Mouse (Mus musculus): ENCODE results near the gene Ccdc127. TPM values are rescaled to one million over a fixed set of nuclear protein-coding genes. Genes with fewer than 3 reads are reported as not detected.
A peak's percentile ranks its signal among the peaks of the same experiment; 100 is the strongest.

Gene Ccdc127
- polyA plus RNA-seq, 1 experiment from 2014 or later, result 53.7 TPM

- Histone ChIP-seq H3K9me3 (ENCODE audit: control insufficient read depth, low read length) (no peaks in the 10 kb centered on the region), H3K27me3 (replicated peaks; ENCODE audit: control insufficient read depth, insufficient read depth, low read length) (no peaks in the 10 kb centered on the region), H3K4me2 (no peak within 1 kb of the TSS), H3K9ac (ENCODE audit: low read depth, low read length) (no peak within 1 kb of the TSS), H3K27ac (ENCODE audit: low read depth, low read length) (no peak within 1 kb of the TSS), H3K36me3 (ENCODE audit: control insufficient read depth, insufficient read depth, low read length) (no peaks in the 10 kb centered on the region), H3K4me3 (ENCODE audit: low read depth, low read length) (no peak within 1 kb of the TSS), H3K4me1 (replicated peaks; ENCODE audit: control insufficient read depth, insufficient read depth, low read length) (no peaks in the 10 kb centered on the region)
- DNase-seq (ENCODE audit: low spot score), result no peak
- 85% methylated on average over 8 of the region's 8 CpGs for WGBS
- ATAC-seq (replicated peaks; ENCODE audit: low FRiP score), result no peak
Observed at GRCm38 (mm10) chr13:74363859-74364235, 13.7 kb downstream of the Ccdc127 start, which contains the start of gene Lrrc14b. TSS of gene Lrrc14b (minus strand) at chr13:74364005.

GRCm38 (mm10) chr13:74381533-74382276 lies 31.6 kb downstream of the Ccdc127 start:
- 69% methylated on average over 10 of the region's 10 CpGs for WGBS
- H3K9ac ChIP-seq (ENCODE audit: low read depth, low read length), result no peak overlapping the region
- no peak overlapping the region for H3K4me3 ChIP-seq (ENCODE audit: low read depth, low read length)
- ATAC-seq (replicated peaks; ENCODE audit: low FRiP score) (no peak), DNase-seq (ENCODE audit: low spot score) (no peak)
- H3K4me2 ChIP-seq, result no peak overlapping the region
- H3K9me3 ChIP-seq (ENCODE audit: control insufficient read depth, low read length), result no peaks in the 10 kb centered on the region
- no peaks in the 10 kb centered on the region for H3K4me1 ChIP-seq (replicated peaks; ENCODE audit: control insufficient read depth, insufficient read depth, low read length)
- no peaks in the 10 kb centered on the region for H3K36me3 ChIP-seq (ENCODE audit: control insufficient read depth, insufficient read depth, low read length)
- H3K27me3 ChIP-seq (replicated peaks; ENCODE audit: control insufficient read depth, insufficient read depth, low read length), result no peaks in the 10 kb centered on the region
- H3K27ac ChIP-seq (ENCODE audit: low read depth, low read length), result no peak overlapping the region

GRCm38 (mm10) chr13:74382289-74382688 lies 32.2 kb downstream of the Ccdc127 start:
- DNase-seq (ENCODE audit: low spot score) (no peak), ATAC-seq (replicated peaks; ENCODE audit: low FRiP score) (no peak)
- Histone ChIP-seq H3K4me2 (no peak overlapping the region), H3K27me3 (replicated peaks; ENCODE audit: control insufficient read depth, insufficient read depth, low read length) (no peaks in the 10 kb centered on the region), H3K36me3 (ENCODE audit: control insufficient read depth, insufficient read depth, low read length) (no peaks in the 10 kb centered on the region), H3K4me1 (replicated peaks; ENCODE audit: control insufficient read depth, insufficient read depth, low read length) (no peaks in the 10 kb centered on the region), H3K4me3 (ENCODE audit: low read depth, low read length) (no peak overlapping the region), H3K9me3 (ENCODE audit: control insufficient read depth, low read length) (no peaks in the 10 kb centered on the region), H3K27ac (ENCODE audit: low read depth, low read length) (no peak overlapping the region), H3K9ac (ENCODE audit: low read depth, low read length) (no peak overlapping the region)
- whole genome bisulfite sequencing, result 69% methylated on average over 3 of the region's 3 CpGs

- Histone ChIP-seq H3K4me1 (replicated peaks; ENCODE audit: control insufficient read depth, insufficient read depth, low read length) (no peaks in the 10 kb centered on the region), H3K36me3 (ENCODE audit: control insufficient read depth, insufficient read depth, low read length) (no peaks in the 10 kb centered on the region), H3K4me3 (ENCODE audit: low read depth, low read length) (peak overlapping the region; percentile 54), H3K4me2 (peak overlapping the region; percentile 59), H3K27me3 (replicated peaks; ENCODE audit: control insufficient read depth, insufficient read depth, low read length) (no peaks in the 10 kb centered on the region), H3K27ac (ENCODE audit: low read depth, low read length) (no peak overlapping the region), H3K9ac (ENCODE audit: low read depth, low read length) (no peak overlapping the region), H3K9me3 (ENCODE audit: control insufficient read depth, low read length) (no peaks in the 10 kb centered on the region)
- ATAC-seq (replicated peaks; ENCODE audit: low FRiP score) (no peak), DNase-seq (ENCODE audit: low spot score) (no peak)
- WGBS, result 56% methylated on average over 6 of the region's 6 CpGs
Observed at GRCm38 (mm10) chr13:74389730-74390129, 39.6 kb downstream of the Ccdc127 start.

- Histone ChIP-seq H3K4me2 (peak within 1 kb of the TSS; percentile 59), H3K4me3 (ENCODE audit: low read depth, low read length) (peak within 1 kb of the TSS; percentile 54), H3K9me3 (ENCODE audit: control insufficient read depth, low read length) (no peaks in the 10 kb centered on the region), H3K27ac (ENCODE audit: low read depth, low read length) (no peak within 1 kb of the TSS), H3K9ac (ENCODE audit: low read depth, low read length) (peak within 1 kb of the TSS; percentile 55), H3K4me1 (replicated peaks; ENCODE audit: control insufficient read depth, insufficient read depth, low read length) (no peaks in the 10 kb centered on the region), H3K36me3 (ENCODE audit: control insufficient read depth, insufficient read depth, low read length) (no peaks in the 10 kb centered on the region), H3K27me3 (replicated peaks; ENCODE audit: control insufficient read depth, insufficient read depth, low read length) (no peaks in the 10 kb centered on the region)
- ATAC-seq (replicated peaks; ENCODE audit: low FRiP score) (peak; percentile 75), DNase-seq (ENCODE audit: low spot score) (peak; percentile 52)
- 1% methylated on average over 14 of the region's 14 CpGs for WGBS
Observed at GRCm38 (mm10) chr13:74390371-74390990, 40.4 kb downstream of the Ccdc127 start, which contains the start of gene Zfp72. TSS of gene Zfp72 (minus strand) at chr13:74390836.

GRCm38 (mm10) chr13:74391156-74391555 lies 41.0 kb downstream of the Ccdc127 start:
- Histone ChIP-seq H3K27me3 (replicated peaks; ENCODE audit: control insufficient read depth, insufficient read depth, low read length) (no peaks in the 10 kb centered on the region), H3K27ac (ENCODE audit: low read depth, low read length) (no peak overlapping the region), H3K4me2 (no peak overlapping the region), H3K9ac (ENCODE audit: low read depth, low read length) (no peak overlapping the region), H3K4me3 (ENCODE audit: low read depth, low read length) (no peak overlapping the region), H3K9me3 (ENCODE audit: control insufficient read depth, low read length) (no peaks in the 10 kb centered on the region), H3K36me3 (ENCODE audit: control insufficient read depth, insufficient read depth, low read length) (no peaks in the 10 kb centered on the region), H3K4me1 (replicated peaks; ENCODE audit: control insufficient read depth, insufficient read depth, low read length) (no peaks in the 10 kb centered on the region)
- no peak for ATAC-seq (replicated peaks; ENCODE audit: low FRiP score)
- 69% methylated on average over 2 of the region's 2 CpGs for WGBS
- DNase-seq (ENCODE audit: low spot score), result no peak

GRCm38 (mm10) chr13:74399298-74399839 lies 49.3 kb downstream of the Ccdc127 start, which contains the start of gene Ftl1-ps1:
TSS of gene Ftl1-ps1 (plus strand) at chr13:74399694.
- peak within 1 kb of the TSS; percentile 44 for H3K4me2 ChIP-seq
- no peak for DNase-seq (ENCODE audit: low spot score)
- no peaks in the 10 kb centered on the region for H3K27me3 ChIP-seq (replicated peaks; ENCODE audit: control insufficient read depth, insufficient read depth, low read length)
- no peak within 1 kb of the TSS for H3K4me3 ChIP-seq (ENCODE audit: low read depth, low read length)
- WGBS, result 14% methylated on average over 11 of the region's 11 CpGs
- H3K27ac ChIP-seq (ENCODE audit: low read depth, low read length), result no peak within 1 kb of the TSS
- no peak for ATAC-seq (replicated peaks; ENCODE audit: low FRiP score)
- H3K9ac ChIP-seq (ENCODE audit: low read depth, low read length), result no peak within 1 kb of the TSS
- no peaks in the 10 kb centered on the region for H3K9me3 ChIP-seq (ENCODE audit: control insufficient read depth, low read length)
- no peaks in the 10 kb centered on the region for H3K4me1 ChIP-seq (replicated peaks; ENCODE audit: control insufficient read depth, insufficient read depth, low read length)
- H3K36me3 ChIP-seq (ENCODE audit: control insufficient read depth, insufficient read depth, low read length), result no peaks in the 10 kb centered on the region
